In genomic region chr8:108478131-108478530, GRCm38 (mm10) we compare ENCODE assay signal across 23 mouse cellular contexts.
DNase-seq lines count a peak whose midpoint lies in the region; ATAC-seq lines count a peak whose summit lies in the region.
"Had no signal": no experiment of that assay in that cellular context is flagged by ENCODE, and none has a peak within 500 bp of the region (broad histone marks: within the 10 kb centered on the region; RNA-seq: fewer than 3 reads in every experiment).

No protein-coding gene starts in this region.

- DNase-seq in cerebellum, postnatal 10 days, result peak; percentile 58 to 66
- DNase-seq in cerebellum, adult 8-10 months, result no peak
- peak; percentile 73 for DNase-seq in heart, adult 11 months
- DNase-seq in heart, postnatal 25 days (ENCODE audit: low spot score), result no peak
- peak; percentile 46 for DNase-seq in brain, adult 2 months (ENCODE audit: low read depth, low spot score)
- DNase-seq: adrenal gland, adult 8-10 months; adrenal gland, postnatal 25 days; cerebellum, adult 11 months; gastrocnemius, postnatal 25 days; heart, adult 2 months; heart, postnatal 14 days; kidney, adult 2 months had no signal

- H3K9me3 ChIP-seq in forebrain, embryonic 12.5 days, result no peaks in the 10 kb centered on the region
- H3K9me3 ChIP-seq: embryonic facial prominence, embryonic 12.5 days; embryonic facial prominence, embryonic 15.5 days; forebrain, embryonic 15.5 days; heart, embryonic 10.5 days; heart, embryonic 13.5 days; hindbrain, embryonic 12.5 days; hindbrain, embryonic 15.5 days had no signal

- peaks cover 19% of the 10 kb centered on the region; the same call in 1 of the 2 replicates for H3K4me1 ChIP-seq in forebrain, embryonic 12.5 days
- H3K4me1 ChIP-seq: embryonic facial prominence, embryonic 15.5 days had no signal

- 90% methylated on average over 8 of the region's 8 CpGs for WGBS in forebrain, embryonic 12.5 days

- ATAC-seq in forebrain, embryonic 12.5 days (ENCODE audit: low FRiP score), result no peak
- ATAC-seq: activated CD4-positive, CD25-positive, alpha-beta regulatory T cell, adult 4 months; CD4-positive, CD25-positive, alpha-beta regulatory T cell, adult 4 months; forebrain, embryonic 15.5 days; intestine, postnatal 0 days had no signal

- intact Hi-C loops in heart, postnatal 25 days (cut with DNase I), result no loop called here

- H3K27ac ChIP-seq in forebrain, embryonic 12.5 days, result no peak overlapping the region
- H3K27ac ChIP-seq: embryonic facial prominence, embryonic 12.5 days; embryonic facial prominence, embryonic 15.5 days; forebrain, embryonic 15.5 days; heart, adult 2 months; heart, embryonic 10.5 days; heart, embryonic 13.5 days; hindbrain, embryonic 12.5 days; hindbrain, embryonic 15.5 days had no signal

- no peak overlapping the region for H3K4me3 ChIP-seq in forebrain, embryonic 12.5 days (replicated peaks)
- H3K4me3 ChIP-seq: embryonic facial prominence, embryonic 12.5 days; embryonic facial prominence, embryonic 15.5 days; forebrain, embryonic 15.5 days; heart, adult 2 months; heart, embryonic 10.5 days; heart, embryonic 13.5 days; hindbrain, embryonic 12.5 days; hindbrain, embryonic 15.5 days had no signal

- no peaks in the 10 kb centered on the region; the same call in 1 of the 2 replicates for H3K27me3 ChIP-seq in forebrain, embryonic 12.5 days
- H3K27me3 ChIP-seq: embryonic facial prominence, embryonic 12.5 days; embryonic facial prominence, embryonic 15.5 days; forebrain, embryonic 15.5 days; heart, embryonic 13.5 days; hindbrain, embryonic 15.5 days had no signal

- no peak overlapping the region for H3K4me2 ChIP-seq in forebrain, embryonic 12.5 days
- H3K4me2 ChIP-seq: embryonic facial prominence, embryonic 12.5 days; embryonic facial prominence, embryonic 15.5 days; forebrain, embryonic 15.5 days; heart, embryonic 13.5 days; hindbrain, embryonic 12.5 days; hindbrain, embryonic 15.5 days had no signal

- H3K9ac ChIP-seq in forebrain, embryonic 12.5 days, result no peak overlapping the region
- H3K9ac ChIP-seq: embryonic facial prominence, embryonic 12.5 days; embryonic facial prominence, embryonic 15.5 days; forebrain, embryonic 15.5 days; heart, embryonic 13.5 days; hindbrain, embryonic 12.5 days; hindbrain, embryonic 15.5 days had no signal

- H3K36me3 ChIP-seq in forebrain, embryonic 12.5 days (replicated peaks), result no peaks in the 10 kb centered on the region
- H3K36me3 ChIP-seq: embryonic facial prominence, embryonic 12.5 days; embryonic facial prominence, embryonic 15.5 days; forebrain, embryonic 15.5 days; heart, embryonic 10.5 days; heart, embryonic 13.5 days; hindbrain, embryonic 12.5 days; hindbrain, embryonic 15.5 days had no signal

Comparison
In these comparisons a context has a peak if more than half of its experiments do, and no peak if none do; other contexts are left out.
1. DNase-seq: peak in cerebellum, postnatal 10 days (2 of 2), heart, adult 11 months (single experiment) and brain, adult 2 months (single experiment); none in cerebellum, adult 8-10 months (single experiment) and heart, postnatal 25 days (single experiment).